Mouse (Mus musculus) intestine, embryonic 14.5 days (tissue): ENCODE results near the gene Katnal1. TPM values are rescaled to one million over a fixed set of nuclear protein-coding genes. Genes with fewer than 3 reads are reported as not detected.

Experiments used
- ATAC-seq: fragments of 200-750 bp; cut with Nextera tagmentation; replicated peaks from 2 replicates; pipeline ENCODE4 v1.8.0; 2017; ENCODE audit warnings: low read depth, moderate number of reproducible peaks, moderate TSS enrichment, moderate library complexity; ENCODE audit not compliant: low FRiP score, low TSS enrichment
- DNase-seq: peaks from one replicate; pipeline ENCODE4 v3.0.0-alpha.2; 2018; ENCODE audit warnings: low spot score
- H3K27ac ChIP-seq: fragments of 300-500 bp; sonication (generic); 2 replicates; pipeline ENCODE4 v1.5.1; 2014; ENCODE audit warnings: low read depth, mild to moderate bottlenecking, control low read depth
- H3K27me3 ChIP-seq: fragments of 300-500 bp; sonication (generic); replicated peaks from 2 replicates; pipeline ENCODE4 v1.6.1; 2014; ENCODE audit warnings: low read length, control low read depth; ENCODE audit not compliant: control insufficient read depth, insufficient read depth
- H3K36me3 ChIP-seq: fragments of 300-500 bp; sonication (generic); 2 replicates; pipeline ENCODE4 v1.6.1; 2014; ENCODE audit warnings: low read length, control low read depth; ENCODE audit not compliant: control insufficient read depth, insufficient read depth
- H3K4me1 ChIP-seq: fragments of 300-500 bp; sonication (generic); replicated peaks from 2 replicates; pipeline ENCODE4 v1.6.1; 2014; ENCODE audit warnings: low read length, control low read depth, mixed read lengths; ENCODE audit not compliant: control insufficient read depth, insufficient read depth
- H3K4me2 ChIP-seq: fragments of 300-500 bp; sonication (generic); 2 replicates; pipeline ENCODE4 v1.6.1; 2014; ENCODE audit warnings: low read length
- H3K4me3 ChIP-seq: fragments of 300-500 bp; sonication (generic); 2 replicates; pipeline ENCODE4 v1.5.1; 2014; ENCODE audit warnings: low read depth, low read length, control low read depth, mixed read lengths
- H3K9ac ChIP-seq: fragments of 300-500 bp; sonication (generic); 2 replicates; pipeline ENCODE4 v1.6.1; 2014; ENCODE audit warnings: mild to moderate bottlenecking, low read length
- H3K9me3 ChIP-seq: fragments of 300-500 bp; sonication (generic); 2 replicates; pipeline ENCODE4 v1.6.1; 2016; ENCODE audit warnings: low read length, control low read depth; ENCODE audit not compliant: control insufficient read depth
- WGBS: fragments of 180-500 bp; shearing (Covaris S2); extraction: QIAGEN DNeasy Blood & Tissue Kit; methylation state at CpG from one replicate; pipeline ENCODE4 v1.1.7; 2014; 5-methylcytosine and 5-hydroxymethylcytosine counted together
- polyA plus RNA-seq: library from polyadenylated mRNA; unstranded; fragments of >200 nt; fragmentation: Nextera tagmentation; extraction: Ambion mirVana; gene quantifications from 2 replicates; pipeline ENCODE4 v1.2.1, GENCODE M21; 2014

The Katnal1 gene
- polyA plus RNA-seq, 1 experiment from 2014 or later = 10.9 TPM

DNA sequence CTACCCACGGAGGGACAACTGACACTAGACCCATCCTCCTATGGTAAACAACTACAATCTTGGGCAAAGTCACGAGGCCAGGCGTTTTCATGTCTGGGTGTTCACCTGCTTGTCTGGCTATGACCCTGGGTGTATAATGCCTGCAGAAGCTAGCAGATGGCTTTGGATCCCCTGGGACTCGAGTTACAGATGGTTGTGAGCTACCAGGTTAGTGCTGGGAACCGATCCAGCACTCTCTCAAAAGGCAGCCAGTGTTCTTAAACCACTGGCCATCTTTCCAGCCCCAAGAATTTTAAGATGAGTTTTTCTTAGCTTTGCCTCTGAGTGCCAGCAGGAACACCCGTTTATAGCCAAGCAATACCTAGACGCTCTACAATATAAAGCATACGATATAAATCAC is 45.4 kb downstream of the Katnal1 start:
- no peak overlapping the region for H3K4me2 ChIP-seq
- no peak overlapping the region for H3K4me3 ChIP-seq
- peaks cover 22% of the 10 kb centered on the region for H3K36me3 ChIP-seq
- ATAC-seq = no peak
- no peaks in the 10 kb centered on the region for H3K4me1 ChIP-seq
- no peak overlapping the region for H3K27ac ChIP-seq
- no peak overlapping the region for H3K9ac ChIP-seq
- H3K27me3 ChIP-seq = no peaks in the 10 kb centered on the region
- WGBS = 89% methylated on average over 8 of the region's 8 CpGs
- no peak for DNase-seq
- no peaks in the 10 kb centered on the region; the same call in 1 of the 2 replicates for H3K9me3 ChIP-seq

- H3K36me3 ChIP-seq = peaks cover 55% of the 10 kb centered on the region
- H3K4me2 ChIP-seq = no peak overlapping the region
- no peak overlapping the region for H3K9ac ChIP-seq
- 91% methylated on average over 6 of the region's 6 CpGs for whole genome bisulfite sequencing
- no peaks in the 10 kb centered on the region for H3K27me3 ChIP-seq
- DNase-seq (no peak), ATAC-seq (no peak)
- no peaks in the 10 kb centered on the region; the same call in 1 of the 2 replicates for H3K9me3 ChIP-seq
- H3K27ac ChIP-seq = no peak overlapping the region
- no peak overlapping the region for H3K4me3 ChIP-seq
- no peaks in the 10 kb centered on the region for H3K4me1 ChIP-seq
These were observed 49.9 kb downstream of the Katnal1 start for GRCm38 (mm10) chr5:148879218-148879617.

- Histone ChIP-seq H3K4me3 (no peak overlapping the region), H3K4me2 (no peak overlapping the region), H3K9me3 (no peaks in the 10 kb centered on the region), H3K27ac (no peak overlapping the region), H3K4me1 (no peaks in the 10 kb centered on the region; the same call in 1 of the 2 replicates), H3K9ac (no peak overlapping the region), H3K27me3 (no peaks in the 10 kb centered on the region), H3K36me3 (peaks cover 28% of the 10 kb centered on the region)
- DNase-seq (no peak), ATAC-seq (no peak)
- WGBS = 72% methylated on average over 8 of the region's 8 CpGs
These were observed 56.0 kb downstream of the Katnal1 start for GRCm38 (mm10) chr5:148873116-148873515.

DNA sequence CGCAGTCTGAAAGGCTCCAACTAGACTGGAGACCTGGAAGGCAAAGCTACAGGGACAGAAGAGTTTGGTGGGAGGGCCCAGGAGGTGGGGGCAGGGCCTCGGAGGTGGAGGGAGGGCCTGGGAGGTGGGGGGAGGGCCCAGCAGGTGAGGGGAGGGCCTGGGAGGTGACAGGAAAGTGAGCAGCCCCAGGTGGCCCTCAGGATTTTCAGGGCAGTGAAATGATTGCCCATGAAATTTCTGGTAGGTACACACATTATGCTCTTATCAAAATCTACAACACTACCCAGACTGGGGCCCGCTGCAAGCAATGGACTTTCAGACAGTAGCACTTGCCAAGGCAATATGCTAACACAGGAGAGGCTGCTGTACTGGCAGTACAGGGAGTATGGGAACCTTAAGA is 59.5 kb downstream of the Katnal1 start:
- H3K27me3 ChIP-seq = no peaks in the 10 kb centered on the region
- H3K4me3 ChIP-seq = no peak overlapping the region
- no peak overlapping the region for H3K27ac ChIP-seq
- DNase-seq (no peak), ATAC-seq (no peak)
- H3K36me3 ChIP-seq = no peaks in the 10 kb centered on the region
- no peak overlapping the region for H3K9ac ChIP-seq
- peaks cover 10% of the 10 kb centered on the region; the same call in 1 of the 2 replicates for H3K4me1 ChIP-seq
- no peak overlapping the region for H3K4me2 ChIP-seq
- no peaks in the 10 kb centered on the region for H3K9me3 ChIP-seq
- 45% methylated on average over 3 of the region's 3 CpGs for WGBS

DNA sequence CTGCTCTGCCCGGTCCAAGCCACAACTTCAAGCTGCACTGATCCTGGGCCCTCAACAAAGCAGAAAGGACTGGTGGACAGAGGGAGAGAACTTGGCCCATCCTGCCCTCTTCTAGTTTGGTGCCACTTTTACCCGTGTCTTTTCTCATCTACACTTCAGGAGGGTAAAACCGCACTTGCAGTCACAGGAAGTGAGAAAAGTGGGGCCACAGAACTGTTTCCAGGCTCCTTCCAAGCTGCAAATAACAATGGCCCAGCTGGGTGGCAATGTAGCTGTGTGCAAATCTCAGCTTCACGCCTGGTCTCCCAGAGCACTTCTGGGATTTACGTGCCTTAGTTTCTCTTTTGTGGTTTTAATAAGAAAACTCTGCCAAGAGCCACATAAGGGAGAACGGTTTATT is 61.4 kb downstream of the Katnal1 start:
- H3K4me1 ChIP-seq = peaks cover 10% of the 10 kb centered on the region; the same call in 1 of the 2 replicates
- no peak overlapping the region for H3K4me2 ChIP-seq
- 81% methylated on average over 6 of the region's 6 CpGs for WGBS
- H3K9me3 ChIP-seq = no peaks in the 10 kb centered on the region
- H3K27me3 ChIP-seq = no peaks in the 10 kb centered on the region
- no peak overlapping the region for H3K9ac ChIP-seq
- DNase-seq (no peak), ATAC-seq (no peak)
- H3K27ac ChIP-seq = no peak overlapping the region
- H3K4me3 ChIP-seq = no peak overlapping the region
- H3K36me3 ChIP-seq = no peaks in the 10 kb centered on the region

- H3K4me3 ChIP-seq = no peak overlapping the region
- H3K4me2 ChIP-seq = no peak overlapping the region
- no peak for DNase-seq
- no peak overlapping the region for H3K9ac ChIP-seq
- H3K9me3 ChIP-seq = no peaks in the 10 kb centered on the region
- ATAC-seq = no peak
- no peaks in the 10 kb centered on the region for H3K36me3 ChIP-seq
- no peaks in the 10 kb centered on the region for H3K27me3 ChIP-seq
- no peak overlapping the region for H3K27ac ChIP-seq
- 48% methylated on average over 7 of the region's 7 CpGs for WGBS
- H3K4me1 ChIP-seq = peaks cover 10% of the 10 kb centered on the region; the same call in 1 of the 2 replicates
These were observed 61.9 kb downstream of the Katnal1 start for GRCm38 (mm10) chr5:148867171-148867570.

DNA sequence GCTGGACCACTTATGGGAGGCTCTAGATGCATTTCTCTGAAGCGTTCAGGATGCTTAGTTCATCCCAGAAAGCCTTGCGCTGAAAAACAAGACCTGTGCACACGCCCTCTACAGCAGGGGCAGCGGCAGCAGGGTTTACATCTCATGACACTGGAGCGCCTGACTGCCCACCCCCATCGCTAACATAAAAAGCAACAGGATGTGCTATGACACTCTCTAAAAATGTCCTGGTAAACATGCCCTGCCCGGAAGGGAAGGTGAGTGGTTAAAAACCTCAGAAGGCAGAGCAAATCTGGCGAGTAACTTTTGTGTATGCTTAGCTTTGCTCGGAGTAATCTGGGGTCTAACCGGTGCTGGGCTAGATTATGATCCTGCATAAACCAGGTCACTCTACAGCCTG is 62.5 kb downstream of the Katnal1 start:
- no peaks in the 10 kb centered on the region for H3K9me3 ChIP-seq
- no peaks in the 10 kb centered on the region for H3K27me3 ChIP-seq
- no peak overlapping the region for H3K9ac ChIP-seq
- no peak overlapping the region for H3K4me2 ChIP-seq
- WGBS = 52% methylated on average over 10 of the region's 10 CpGs
- no peak overlapping the region for H3K27ac ChIP-seq
- no peak overlapping the region for H3K4me3 ChIP-seq
- DNase-seq (no peak), ATAC-seq (no peak)
- no peaks in the 10 kb centered on the region for H3K36me3 ChIP-seq
- H3K4me1 ChIP-seq = peaks cover 10% of the 10 kb centered on the region; the same call in 1 of the 2 replicates

GRCm38 (mm10) chr5:148863409-148863808 is 65.7 kb downstream of the Katnal1 start:
- no peak for ATAC-seq
- H3K4me2 ChIP-seq = no peak overlapping the region
- H3K9me3 ChIP-seq = no peaks in the 10 kb centered on the region
- no peaks in the 10 kb centered on the region for H3K36me3 ChIP-seq
- H3K27ac ChIP-seq = no peak overlapping the region
- H3K4me1 ChIP-seq = peaks cover 10% of the 10 kb centered on the region; the same call in 1 of the 2 replicates
- no peak overlapping the region for H3K4me3 ChIP-seq
- WGBS = 68% methylated on average over 6 of the region's 6 CpGs
- no peaks in the 10 kb centered on the region for H3K27me3 ChIP-seq
- no peak for DNase-seq
- H3K9ac ChIP-seq = no peak overlapping the region

GRCm38 (mm10) chr5:148862853-148863252 is 66.3 kb downstream of the Katnal1 start:
- DNase-seq = no peak
- 78% methylated on average over 10 of the region's 10 CpGs for WGBS
- no peak for ATAC-seq
- peaks cover 10% of the 10 kb centered on the region; the same call in 1 of the 2 replicates for H3K4me1 ChIP-seq
- no peaks in the 10 kb centered on the region for H3K36me3 ChIP-seq
- H3K4me2 ChIP-seq = no peak overlapping the region
- no peak overlapping the region for H3K9ac ChIP-seq
- no peaks in the 10 kb centered on the region for H3K27me3 ChIP-seq
- no peaks in the 10 kb centered on the region for H3K9me3 ChIP-seq
- no peak overlapping the region for H3K27ac ChIP-seq
- H3K4me3 ChIP-seq = no peak overlapping the region
